Mouse (Mus musculus) embryonic fibroblast, embryonic 13.5 days (primary cell): ENCODE measurements at regions not wholly inside any gene's neighbourhood (a gene's known extent, or its start where the extent isn't known, plus 50 kb on each side); places are given as distances from the start of the nearest gene placed in this dataset.

Experiments
- CTCF ChIP-seq: IDR thresholded peaks from 2 replicates; pipeline ENCODE4 v1.5.1; 2011; ENCODE audit warnings: mild to moderate bottlenecking, control low read depth, low read length, moderate library complexity, borderline replicate concordance; ENCODE audit not compliant: insufficient read depth
- POLR2A ChIP-seq: IDR thresholded peaks from 2 replicates; pipeline ENCODE4 v1.6.1; 2011; ENCODE audit warnings: low read depth, mild to moderate bottlenecking, control low read depth, low read length, moderate library complexity

- TF ChIP-seq CTCF (no peak), POLR2A (no peak)
Observed at GRCm38 (mm10) chr15:97528291-97529050, 177.2 kb downstream of the Rpap3 start.
